In the genomic region with DNA sequence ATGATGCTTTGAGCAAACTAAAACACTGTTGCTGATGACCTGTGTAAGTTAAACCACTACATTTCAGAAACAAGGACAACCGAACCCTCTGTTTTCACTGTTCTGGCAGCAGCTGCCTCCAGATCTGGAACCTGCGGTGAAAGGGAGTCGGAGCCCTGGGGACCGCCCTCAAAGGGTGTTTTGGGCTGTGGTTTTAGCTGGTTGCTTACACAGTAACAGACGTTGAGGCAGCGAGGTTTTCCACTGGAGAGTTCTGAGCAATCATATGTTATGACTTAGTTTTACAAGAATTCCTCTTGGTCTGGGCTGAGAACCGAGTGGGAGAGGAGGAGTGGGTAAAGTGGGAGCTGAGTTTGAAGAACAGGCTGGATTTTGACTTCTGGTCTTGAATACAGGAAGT, we compare ENCODE assay signal across 13 mouse cellular contexts. TPM values are rescaled to one million over a fixed set of nuclear protein-coding genes. Genes with fewer than 3 reads are reported as not detected.
A peak's percentile ranks its signal among the peaks of the same experiment; 100 is the strongest.
DNase-seq lines count a peak whose midpoint lies in the region; ATAC-seq and TF ChIP-seq lines count a peak whose summit lies in the region.
"Had no signal": no experiment of that assay in that cellular context is flagged by ENCODE, and none has a peak within 500 bp of the region (broad histone marks: within the 10 kb centered on the region; RNA-seq: fewer than 3 reads in every experiment).

No protein-coding gene starts in this region.

- H3K4me1 ChIP-seq in CH12.LX (ENCODE audit: control insufficient read depth in 1 of 2, insufficient read depth in 2 of 2) = peaks cover 17 to 74% of the 10 kb centered on the region in 2 experiments
- peaks cover 53% of the 10 kb centered on the region for H3K4me1 ChIP-seq in limb, embryonic 10.5 days
- peaks cover 25% of the 10 kb centered on the region; the same call in 1 of the 2 replicates for H3K4me1 ChIP-seq in spleen, adult 2 months (ENCODE audit: control insufficient read depth, insufficient read depth, insufficient read length)
- no peaks in the 10 kb centered on the region for H3K4me1 ChIP-seq in midbrain, embryonic 15.5 days
- H3K4me1 ChIP-seq: liver, embryonic 12.5 days had no signal

- in situ Hi-C loops in CH12.LX (cut with MboI; ENCODE audit: low pct_ligation_motif_present, low pct_unique_long_range_greater_than_20kb, low sequenced_read_pairs) = loop anchor here (5.0 kb wide), 1 partner anchor 115 kb away; no protein-coding TSS in a partner anchor

- DNase-seq in CD4-positive helper T cell, adult 2 months (ENCODE audit: low read depth, low spot score) = peak; percentile 77
- DNase-seq in CH12.LX (ENCODE audit: extremely low read depth) = peak; percentile 71
- DNase-seq in limb, embryonic 10.5 days (ENCODE audit: low spot score) = no peak
- DNase-seq in spleen, adult 2 months (ENCODE audit: low read depth in 1 of 2, low spot score in 2 of 2) = peak in 1 of 2 experiments; percentile 51
- DNase-seq in cerebellum, postnatal 25 days = no peak
- DNase-seq in layer of hippocampus, adult 8-10 months (ENCODE audit: low spot score in 2 of 2) = no peak
- no peak for DNase-seq in Muller cell, postnatal 12 days (ENCODE audit: inconsistent ontology term)
- DNase-seq: cerebellum, adult 9-10 months; kidney, postnatal 14 days; layer of hippocampus, postnatal 36 days; lung, postnatal 4 days had no signal

- dilution Hi-C loops in CH12.LX (cut with MboI; ENCODE audit: extremely low pct_ligation_motif_present, extremely low pct_unique_long_range_greater_than_20kb, low sequenced_read_pairs) = no loop called here

- no peak for TF ChIP-seq RAD21 in CH12.LX (IDR thresholded peaks at IDR 0.05; ENCODE audit: low read depth, low read length)

- no peak for ATAC-seq in midbrain, embryonic 15.5 days (replicated peaks)
- ATAC-seq: liver, embryonic 12.5 days had no signal

- TF ChIP-seq CTCF in CH12.LX (conservative IDR thresholded peaks at IDR 0.05 in 1 of 2, IDR thresholded peaks at IDR 0.05 in 1 of 2; ENCODE audit: low read depth in 2 of 2, low read length in 2 of 2) = no peak
- no peak for TF ChIP-seq CTCF in spleen, adult 2 months (IDR thresholded peaks at IDR 0.05; ENCODE audit: extremely low read depth, insufficient read depth, insufficient read length, insufficient replicate concordance)

- peak overlapping the region; percentile 77 for H3K4me2 ChIP-seq in CH12.LX (ENCODE audit: insufficient read depth, low read depth, poor library complexity, severe bottlenecking)
- no peak overlapping the region for H3K4me2 ChIP-seq in midbrain, embryonic 15.5 days
- H3K4me2 ChIP-seq: liver, embryonic 12.5 days had no signal

- 81% methylated on average over 7 of the region's 7 CpGs for WGBS in limb, embryonic 10.5 days
- WGBS in spleen, adult 2 months = 5% methylated on average over 7 of the region's 7 CpGs
- 81% methylated on average over 7 of the region's 7 CpGs for WGBS in midbrain, embryonic 15.5 days

- no peaks in the 10 kb centered on the region for H3K27me3 ChIP-seq in CH12.LX (replicated peaks)
- H3K27me3 ChIP-seq in limb, embryonic 10.5 days (ENCODE audit: low read depth, poor library complexity, severe bottlenecking) = no peaks in the 10 kb centered on the region
- no peaks in the 10 kb centered on the region for H3K27me3 ChIP-seq in spleen, adult 2 months (ENCODE audit: control insufficient read depth, insufficient read depth, low read length)
- no peaks in the 10 kb centered on the region for H3K27me3 ChIP-seq in midbrain, embryonic 15.5 days (replicated peaks)
- H3K27me3 ChIP-seq: liver, embryonic 12.5 days had no signal

- peak; percentile 63 for TF ChIP-seq EP300 in CH12.LX (IDR thresholded peaks at IDR 0.05; ENCODE audit: low read length)

- H3K4me3 ChIP-seq in CH12.LX (replicated peaks in 1 of 3; ENCODE audit: low read depth in 2 of 3, low read length in 2 of 3, poor library complexity in 1 of 3) = no peak overlapping the region
- H3K4me3 ChIP-seq in limb, embryonic 10.5 days = no peak overlapping the region
- H3K4me3 ChIP-seq in spleen, adult 2 months (ENCODE audit: extremely low read depth, insufficient read depth, insufficient read length) = no peak overlapping the region; the same call in 1 of the 2 replicates
- H3K4me3 ChIP-seq in midbrain, embryonic 15.5 days = no peak overlapping the region
- H3K4me3 ChIP-seq: liver, embryonic 12.5 days had no signal

- no peaks in the 10 kb centered on the region for H3K79me2 ChIP-seq in CH12.LX (replicated peaks; ENCODE audit: control insufficient read depth, extremely low read depth, insufficient read depth, poor library complexity, severe bottlenecking)

- H3K27ac ChIP-seq in CH12.LX (ENCODE audit: insufficient read depth, low read depth) = peak overlapping the region; percentile 46; the same call in 1 of the 2 replicates
- peak overlapping the region; percentile 48; the same call in 1 of the 2 replicates for H3K27ac ChIP-seq in limb, embryonic 10.5 days
- H3K27ac ChIP-seq in spleen, adult 2 months (ENCODE audit: insufficient read depth, low read length) = peak overlapping the region; percentile 36
- H3K27ac ChIP-seq in midbrain, embryonic 15.5 days = no peak overlapping the region
- H3K27ac ChIP-seq: liver, embryonic 12.5 days had no signal

- no peak overlapping the region for H3K9ac ChIP-seq in CH12.LX (ENCODE audit: insufficient read depth, low read depth)
- H3K9ac ChIP-seq in midbrain, embryonic 15.5 days = no peak overlapping the region
- H3K9ac ChIP-seq: liver, embryonic 12.5 days had no signal

- H3K36me3 ChIP-seq in CH12.LX (replicated peaks in 1 of 2; ENCODE audit: control insufficient read depth in 1 of 2, insufficient read depth in 1 of 2, low read length in 1 of 2) = peaks cover 0 to 38% of the 10 kb centered on the region in 2 experiments
- no peaks in the 10 kb centered on the region for H3K36me3 ChIP-seq in limb, embryonic 10.5 days
- H3K36me3 ChIP-seq in spleen, adult 2 months (ENCODE audit: control insufficient read depth, insufficient read depth, low read length) = no peaks in the 10 kb centered on the region; the same call in 1 of the 2 replicates
- no peaks in the 10 kb centered on the region for H3K36me3 ChIP-seq in midbrain, embryonic 15.5 days (replicated peaks)
- H3K36me3 ChIP-seq: liver, embryonic 12.5 days had no signal

- peaks cover 4% of the 10 kb centered on the region for H3K9me3 ChIP-seq in CH12.LX (replicated peaks; ENCODE audit: low read length)
- H3K9me3 ChIP-seq in limb, embryonic 10.5 days (replicated peaks) = no peaks in the 10 kb centered on the region
- no peaks in the 10 kb centered on the region for H3K9me3 ChIP-seq in midbrain, embryonic 15.5 days
- H3K9me3 ChIP-seq: liver, embryonic 12.5 days had no signal

- TF ChIP-seq POLR2A in CH12.LX (IDR thresholded peaks at IDR 0.05; ENCODE audit: low read depth, low read length) = 0 out of 2 replicates have a peak, but pooled peaks have one; percentile 14
- TF ChIP-seq POLR2A in spleen, adult 2 months (IDR thresholded peaks at IDR 0.05; ENCODE audit: low read depth, low read length) = no peak

TF ChIP-seq in CH12.LX, 34 proteins besides CTCF, POLR2A, EP300 and RAD21:
- no peak for TF ChIP-seq KAT2A (IDR thresholded peaks at IDR 0.05; ENCODE audit: insufficient replicate concordance, low read length)
- TF ChIP-seq RCOR1 (conservative IDR thresholded peaks at IDR 0.05; ENCODE audit: low read depth, low read length) = no peak
- TF ChIP-seq GABPA (IDR thresholded peaks at IDR 0.05; ENCODE audit: insufficient replicate concordance, low read depth, low read length) = no peak
- TF ChIP-seq TCF12 (IDR thresholded peaks at IDR 0.05; ENCODE audit: low read depth, low read length) = 0 out of 2 replicates have a peak, but pooled peaks have one; percentile 47
- TF ChIP-seq USF2 (conservative IDR thresholded peaks at IDR 0.05; ENCODE audit: low read depth, low read length) = no peak
- no peak for TF ChIP-seq MAX (IDR thresholded peaks at IDR 0.05; ENCODE audit: low read length)
- no peak for TF ChIP-seq ZC3H11A (IDR thresholded peaks at IDR 0.05; ENCODE audit: low read depth, low read length)
- TF ChIP-seq MAZ (IDR thresholded peaks at IDR 0.05; ENCODE audit: low read depth, low read length) = no peak
- TF ChIP-seq POLR2AphosphoS2 (IDR thresholded peaks at IDR 0.05; ENCODE audit: low read depth, low read length) = no peak
- 0 out of 2 replicates have a peak, but pooled peaks have one; percentile 19 for TF ChIP-seq IRF4 (IDR thresholded peaks at IDR 0.05; ENCODE audit: low read depth, low read length)
- peak; percentile 59 for TF ChIP-seq ETS1 (conservative IDR thresholded peaks at IDR 0.05; ENCODE audit: low read depth, low read length)
- TF ChIP-seq ZNF384 (IDR thresholded peaks at IDR 0.05; ENCODE audit: low read depth, low read length) = no peak
- TF ChIP-seq SMC3 (IDR thresholded peaks at IDR 0.05; ENCODE audit: low read depth, low read length) = no peak; the same call in 1 of the 2 replicates
- TF ChIP-seq MXI1 (IDR thresholded peaks at IDR 0.05; ENCODE audit: low read depth, low read length) = no peak
- peak; percentile 41; the same call in 1 of the 2 replicates for TF ChIP-seq BHLHE40 (IDR thresholded peaks at IDR 0.05; ENCODE audit: low read depth, low read length)
- no peak for TF ChIP-seq E2F4 (IDR thresholded peaks at IDR 0.05; ENCODE audit: insufficient replicate concordance, low read depth, low read length)
- TF ChIP-seq JUND (conservative IDR thresholded peaks at IDR 0.05; ENCODE audit: low read depth, low read length) = no peak
- 0 out of 2 replicates have a peak, but pooled peaks have one; percentile 50 for TF ChIP-seq MEF2A (IDR thresholded peaks at IDR 0.05; ENCODE audit: borderline replicate concordance, low read depth, low read length)
- TF ChIP-seq MAFK (IDR thresholded peaks at IDR 0.05; ENCODE audit: insufficient replicate concordance, low read length) = no peak
- no peak for TF ChIP-seq TBP (conservative IDR thresholded peaks at IDR 0.05; ENCODE audit: low read depth, low read length)

RNA-seq across cellular contexts. Expression of a gene that starts 7.1 kb away (rescaled TPM):
- total RNA-seq in CH12.LX (2012; rRNA removed) (5.1 and 6.3 TPM in 2 replicates), CH12.LX (2014; rRNA removed) (7.7 TPM in 2 replicates)
- 29.8 and 29.9 TPM in 2 replicates for polyA plus RNA-seq in CH12.LX (2012; ENCODE audit: insufficient read length, low read depth)
- polyA plus RNA-seq in limb, embryonic 10.5 days (2016; fragmentation: Nextera tagmentation; extraction: Ambion mirVana) = 33.9 and 38.8 TPM in 2 replicates
- 20.2 and 26.9 TPM in 2 replicates for polyA plus RNA-seq in spleen, adult 2 months (2012; rRNA removed)
- total RNA-seq in layer of hippocampus, adult 8-10 months (2022) = 100 to 1,000 TPM; 101 to 141 (median 116) TPM
- polyA plus RNA-seq in midbrain, embryonic 15.5 days (2015; fragmentation: Nextera tagmentation; extraction: Ambion mirVana) = 38.0 and 38.1 TPM in 2 replicates

Comparison
In these comparisons a context has a peak if more than half of its experiments do, and no peak if none do; other contexts are left out.
1. DNase-seq: peak in CD4-positive helper T cell, adult 2 months (single experiment) and CH12.LX (single experiment); none in limb, embryonic 10.5 days (single experiment), cerebellum, postnatal 25 days (0 of 2), layer of hippocampus, adult 8-10 months (0 of 2) and Muller cell, postnatal 12 days (single experiment).